Mouse (Mus musculus): ENCODE data around the gene Park7.
"Not testable (repeated sequence)": the region's sequence is repeated elsewhere in the genome, so short reads cannot be mapped to it uniquely, and the experiment has no call there.

Park7 gene

DNA sequence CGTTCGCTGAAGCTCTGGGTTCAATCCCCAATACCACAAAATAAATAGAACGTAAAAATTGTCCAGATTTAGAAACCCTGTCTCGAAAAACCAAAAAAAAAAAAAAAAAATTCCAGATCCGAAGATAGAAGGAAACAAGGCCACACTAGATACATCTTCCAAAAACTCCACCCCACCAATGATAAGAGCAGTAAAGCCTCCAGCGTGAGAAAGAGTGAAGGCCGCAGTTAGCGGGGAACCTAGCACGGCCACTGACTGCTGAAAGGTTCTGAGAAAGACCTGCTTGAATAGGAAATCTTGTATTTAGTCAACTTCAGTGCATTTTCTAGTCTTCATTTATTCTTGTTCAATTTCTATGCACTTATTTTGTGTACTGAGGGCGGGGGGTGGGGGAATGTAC is 38.8 kb downstream of the Park7 start:
- DNase-seq (ENCODE audit: low spot score in 2 of 2): no peak

DNA sequence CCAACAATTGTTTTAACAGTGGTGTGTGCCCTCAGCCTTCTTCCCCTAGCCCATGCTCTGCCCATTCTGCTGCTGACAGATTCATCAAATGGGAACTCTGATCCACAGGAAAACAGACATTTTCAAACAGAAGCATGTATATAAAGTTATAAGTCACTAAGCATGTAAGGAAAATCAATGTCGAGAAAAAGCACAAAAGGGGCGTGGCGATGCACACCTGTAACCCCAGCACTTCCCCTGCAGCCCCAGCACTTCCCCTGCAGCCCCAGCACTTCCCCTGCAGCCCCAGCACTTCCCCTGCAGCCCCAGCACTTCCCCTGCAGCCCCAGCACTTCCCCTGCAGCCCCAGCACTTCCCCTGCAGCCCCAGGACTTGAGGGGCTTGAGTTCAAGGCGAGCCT is 39.8 kb downstream of the Park7 start:
- DNase-seq (ENCODE audit: low spot score in 2 of 2): not testable (repeated sequence)

DNA sequence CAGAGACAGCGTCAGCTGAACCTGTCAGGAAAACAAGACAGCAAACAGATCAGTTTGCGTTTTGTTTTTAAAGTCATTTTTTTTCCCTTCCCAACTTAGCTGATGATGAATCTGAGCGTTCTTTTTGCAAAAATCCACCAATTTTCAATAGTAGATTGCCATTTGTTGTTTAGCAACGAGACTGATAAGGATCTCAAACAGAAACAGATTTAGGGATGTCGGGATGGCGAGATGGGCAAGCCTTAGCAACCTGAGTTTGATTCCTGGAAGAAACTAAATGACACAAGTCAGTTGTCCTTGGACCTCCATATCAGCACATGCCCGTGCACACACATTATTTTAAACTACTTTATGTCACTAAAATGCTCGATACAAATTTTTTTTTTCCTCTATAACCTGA is 41.6 kb downstream of the Park7 start:
- no peak for DNase-seq (ENCODE audit: low spot score in 2 of 2)

DNA sequence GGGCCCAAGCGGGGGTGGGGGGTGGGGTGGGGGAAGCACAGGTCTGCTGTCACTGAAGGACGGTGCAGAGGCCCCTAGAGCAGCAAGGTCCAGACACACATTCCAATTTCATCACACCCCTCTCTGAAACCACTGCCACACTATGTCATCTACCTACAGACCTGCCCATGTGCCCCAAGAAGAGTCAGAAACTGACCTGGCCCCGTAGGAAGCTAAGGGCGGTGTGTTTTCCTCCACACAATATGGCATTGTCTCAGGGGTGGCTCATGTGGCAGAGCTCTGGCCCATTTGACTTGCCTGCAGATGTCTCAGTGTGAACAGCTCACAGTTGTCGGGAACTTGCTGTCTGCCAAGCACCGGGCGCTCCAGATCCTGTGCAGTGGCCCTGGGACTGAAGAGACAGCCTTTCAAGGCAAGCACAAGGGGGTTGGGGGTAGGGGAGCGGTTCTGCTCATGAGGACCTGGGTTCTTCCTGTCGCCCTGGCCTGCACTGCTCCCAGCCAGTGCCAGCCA is 42.0 kb downstream of the Park7 start:
- peak; percentile 61 to 67 for DNase-seq (ENCODE audit: low spot score in 2 of 2)

DNA sequence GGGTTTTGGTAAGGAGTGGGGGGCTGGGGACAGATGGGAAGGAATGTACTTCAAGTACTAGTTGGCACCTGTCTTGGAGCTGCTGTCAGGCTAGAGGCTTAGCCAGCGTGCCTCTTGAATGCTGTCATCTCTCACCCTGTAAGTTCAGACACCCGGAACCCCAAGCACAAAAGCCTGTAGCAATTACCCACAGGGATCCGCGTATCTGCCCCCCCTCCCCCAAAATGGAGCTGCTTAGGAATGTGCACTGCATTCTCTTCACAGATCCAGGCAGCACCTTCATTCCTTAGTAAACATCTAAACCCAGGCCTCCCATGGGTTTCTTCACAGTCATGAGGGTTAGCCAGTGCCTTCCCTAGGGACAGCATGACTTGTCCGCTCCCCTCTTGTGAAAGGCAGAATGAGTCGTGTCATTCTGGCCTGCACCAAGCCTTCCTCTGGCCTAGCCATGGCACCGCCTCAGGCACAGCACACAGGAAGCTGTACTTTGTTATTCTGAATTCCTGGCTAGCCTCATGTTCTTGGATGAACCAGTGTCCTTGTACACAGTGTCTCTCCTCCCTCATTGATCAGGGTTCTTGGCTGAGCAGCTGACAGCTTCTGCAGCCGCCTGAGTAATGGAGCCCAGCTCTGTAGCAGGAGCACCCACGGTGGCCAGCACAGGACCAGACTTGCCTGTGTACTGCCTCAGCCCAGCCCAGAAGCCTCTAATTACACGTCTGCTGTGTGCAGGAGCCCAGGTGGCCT is 42.7 kb downstream of the Park7 start:
- DNase-seq (ENCODE audit: low spot score in 2 of 2): no peak

DNA sequence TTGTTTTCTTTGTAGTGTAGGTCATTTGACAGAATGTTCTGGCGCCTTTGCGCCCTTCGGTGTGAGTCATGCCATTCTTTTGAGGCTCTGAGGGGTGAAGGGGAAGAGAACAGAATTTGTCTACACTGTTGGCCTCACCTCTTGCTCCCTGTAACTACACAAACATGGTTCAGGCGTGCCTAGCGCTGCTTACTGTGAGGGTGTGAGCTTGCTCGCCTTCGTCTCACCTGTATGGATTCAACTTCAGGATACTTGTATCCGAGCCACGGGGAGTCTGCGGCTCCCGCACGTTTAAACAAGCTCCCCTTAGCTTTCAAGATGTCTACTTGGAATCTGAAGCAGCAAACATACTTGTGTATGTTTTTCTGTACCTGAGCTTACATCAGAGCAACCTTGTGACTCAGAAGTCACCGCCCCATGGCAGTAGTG is 43.3 kb downstream of the Park7 start:
- no peak for DNase-seq (ENCODE audit: low spot score in 2 of 2)

DNA sequence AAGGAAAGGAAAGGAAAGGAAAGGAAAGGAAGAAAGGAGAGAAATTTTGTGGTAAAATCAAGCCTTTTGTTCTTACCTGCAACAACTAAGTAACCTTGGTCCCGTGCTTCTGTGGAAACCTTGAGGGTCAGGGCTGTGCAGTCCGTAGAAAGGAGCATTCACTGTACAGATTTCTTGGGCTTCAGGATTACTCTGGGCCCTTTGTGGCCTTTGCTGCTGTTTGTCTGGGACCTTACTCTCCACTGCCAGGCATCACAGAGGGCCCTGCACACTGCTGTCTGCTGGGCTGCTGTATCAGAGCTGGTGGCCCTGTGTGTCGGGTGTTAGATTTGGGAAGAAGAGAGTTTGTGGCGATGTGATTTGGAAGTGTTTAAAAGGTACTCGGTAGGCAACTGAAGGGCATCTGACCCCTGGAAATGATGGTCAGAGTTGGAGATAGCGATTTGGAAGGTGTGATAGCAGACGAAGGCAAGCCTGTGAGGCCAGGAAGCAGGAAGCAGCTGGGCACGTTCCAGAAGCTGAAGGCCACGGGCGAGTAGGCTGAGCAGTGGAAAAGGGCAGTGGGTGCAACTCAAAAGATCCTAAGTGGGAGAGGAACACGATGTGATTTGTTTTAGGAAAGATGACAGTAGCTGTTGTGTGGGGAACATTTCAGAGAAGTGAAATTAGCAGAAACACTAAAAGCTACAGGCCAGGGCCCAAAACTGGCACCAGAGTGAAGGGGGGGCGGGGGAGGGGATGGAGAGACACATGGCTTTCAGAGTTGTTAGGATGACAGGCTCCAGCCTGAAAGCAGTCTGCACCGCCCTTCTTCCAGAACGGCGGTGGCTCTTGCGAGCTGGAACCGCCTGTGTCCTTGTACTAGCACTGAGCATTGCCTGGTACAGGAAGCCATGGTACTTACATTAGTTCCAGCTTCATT is 44.7 kb downstream of the Park7 start:
- DNase-seq (ENCODE audit: low spot score in 2 of 2): peak in 1 of 2 experiments; percentile 8

DNA sequence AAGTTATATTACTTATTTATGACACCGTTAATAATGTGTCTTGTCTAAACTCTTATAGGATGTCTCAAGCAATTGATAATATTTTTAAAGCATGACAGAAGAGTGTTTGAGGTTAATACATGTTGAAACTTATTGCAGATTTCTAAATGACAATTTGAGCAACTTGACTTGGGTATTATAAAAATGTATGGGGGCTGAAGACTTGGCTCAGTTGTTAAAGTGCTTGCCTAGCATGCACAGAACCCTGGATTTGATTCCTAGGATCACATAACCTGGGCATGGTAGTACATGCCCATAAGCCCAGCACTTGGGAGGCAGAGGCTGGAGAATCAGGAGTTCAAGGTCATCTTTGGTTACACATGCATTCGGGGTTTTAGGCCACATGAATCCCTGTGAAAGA is 45.4 kb downstream of the Park7 start:
- no peak for DNase-seq (ENCODE audit: low spot score in 2 of 2)

DNA sequence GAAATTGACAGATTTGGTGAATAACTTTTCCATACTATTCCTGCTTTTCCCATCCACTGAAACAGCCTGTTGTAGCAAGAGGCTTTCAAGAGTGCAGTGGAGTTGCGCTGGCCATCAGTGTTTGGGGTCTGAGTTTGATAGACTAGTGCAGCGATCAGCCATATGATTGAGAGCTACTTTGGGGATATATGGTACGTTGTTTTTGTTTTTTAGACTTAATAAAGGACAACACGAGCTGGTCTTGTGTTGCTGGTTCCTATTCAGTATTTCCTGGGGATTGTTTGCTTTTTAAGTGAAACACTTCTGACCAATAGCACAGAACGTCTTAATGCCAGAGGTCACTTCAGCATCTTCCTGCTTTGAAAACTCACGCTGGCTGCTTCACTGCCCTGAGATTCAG is 46.1 kb downstream of the Park7 start:
- DNase-seq (ENCODE audit: low spot score in 2 of 2): peak in 1 of 2 experiments; percentile 2

DNA sequence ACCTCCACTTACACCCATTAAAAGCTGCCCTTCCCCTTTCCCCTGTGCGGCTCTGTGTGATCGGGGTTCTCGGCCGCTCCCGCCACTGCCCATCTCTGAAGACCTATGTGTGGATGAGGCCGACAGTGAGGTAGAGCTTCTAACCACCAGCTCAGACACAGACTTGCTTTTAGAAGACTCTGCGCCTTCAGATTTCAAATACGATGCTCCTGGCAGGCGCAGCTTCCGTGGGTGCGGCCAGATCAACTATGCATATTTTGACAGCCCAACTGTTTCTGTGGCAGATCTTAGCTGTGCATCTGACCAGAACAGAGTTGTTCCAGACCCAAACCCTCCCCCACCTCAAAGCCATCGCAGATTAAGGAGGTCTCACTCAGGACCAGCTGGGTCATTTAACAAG is 47.7 kb downstream of the Park7 start:
- DNase-seq (ENCODE audit: low spot score in 2 of 2): peak in 1 of 2 experiments; percentile 19

DNA sequence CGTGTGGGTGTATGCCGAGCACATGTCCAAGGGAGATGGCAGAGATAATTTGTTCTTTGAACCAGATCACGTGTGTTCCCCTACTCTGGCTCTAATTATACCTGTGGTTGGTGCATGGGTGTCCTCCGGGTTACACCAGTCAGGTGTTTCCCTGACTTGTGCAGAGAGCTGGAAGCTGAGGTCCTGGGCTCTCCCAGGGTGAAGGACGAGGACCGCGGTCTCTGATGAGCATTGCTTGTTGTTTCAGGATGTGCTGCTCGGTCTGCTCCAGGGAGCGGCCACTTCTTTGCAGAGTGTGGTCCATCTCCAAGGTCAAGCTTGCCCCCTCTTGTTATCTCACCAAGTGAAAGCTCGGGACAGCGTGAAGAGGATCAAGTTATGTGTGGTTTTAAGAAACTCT is 48.2 kb downstream of the Park7 start:
- peak in 1 of 2 experiments; percentile 15 for DNase-seq (ENCODE audit: low spot score in 2 of 2)

DNA sequence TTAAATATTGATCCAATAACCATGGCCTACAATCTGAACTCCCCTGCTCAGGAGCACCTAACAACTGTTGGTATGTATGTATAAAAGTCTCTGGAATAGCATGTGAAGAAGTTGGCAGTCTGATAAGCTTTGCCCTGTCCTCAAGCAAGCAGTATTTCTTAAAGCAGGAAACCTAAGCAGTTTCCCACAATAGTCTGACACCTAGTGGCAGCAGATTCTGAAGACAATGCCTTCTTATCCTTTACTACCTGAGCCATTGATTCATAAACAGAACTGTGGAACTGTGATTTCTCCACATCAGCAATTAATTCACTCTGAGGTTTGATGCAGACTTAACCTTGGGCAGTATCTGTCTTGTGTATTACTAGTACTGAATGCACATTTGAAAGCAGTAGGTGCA is 48.9 kb downstream of the Park7 start:
- DNase-seq (ENCODE audit: low spot score in 2 of 2): peak in 1 of 2 experiments; percentile 21

DNA sequence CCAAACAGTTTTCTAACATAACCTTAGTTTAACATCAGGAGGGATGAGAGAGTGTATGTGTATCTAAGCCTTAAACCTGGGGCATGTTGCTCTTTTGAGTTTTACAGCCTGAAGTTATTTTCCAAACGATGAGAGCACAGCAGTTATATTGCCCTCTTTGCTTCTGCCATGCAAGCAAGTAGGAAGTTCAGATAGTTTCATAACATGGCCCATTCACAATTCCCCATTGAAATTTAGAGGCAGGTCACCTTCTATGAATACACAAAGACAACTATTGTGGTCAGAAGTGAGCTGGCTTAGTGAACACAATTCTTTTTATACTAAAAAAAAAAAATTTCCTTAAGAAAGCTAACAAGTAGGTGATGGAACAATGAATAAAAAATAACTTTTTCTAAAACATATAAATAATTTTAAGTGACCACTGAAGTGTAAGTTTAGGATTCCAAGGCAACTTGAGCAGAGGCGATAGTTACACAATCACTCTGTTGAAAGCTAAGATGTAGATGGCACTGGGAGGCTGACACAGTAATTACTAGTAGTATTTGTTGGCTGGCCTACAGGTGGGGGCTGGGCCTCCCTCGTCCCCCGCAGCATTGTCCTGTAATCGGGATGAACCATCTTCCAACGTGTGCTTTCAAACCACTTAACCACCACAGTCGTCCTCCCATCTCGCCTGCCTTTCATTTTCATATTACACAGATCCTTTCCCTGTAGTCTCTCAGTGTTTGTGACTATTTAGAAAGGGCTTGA is 51.4 kb downstream of the Park7 start:
- peak in 1 of 2 experiments; percentile 9 for DNase-seq (ENCODE audit: low spot score in 2 of 2)

DNA sequence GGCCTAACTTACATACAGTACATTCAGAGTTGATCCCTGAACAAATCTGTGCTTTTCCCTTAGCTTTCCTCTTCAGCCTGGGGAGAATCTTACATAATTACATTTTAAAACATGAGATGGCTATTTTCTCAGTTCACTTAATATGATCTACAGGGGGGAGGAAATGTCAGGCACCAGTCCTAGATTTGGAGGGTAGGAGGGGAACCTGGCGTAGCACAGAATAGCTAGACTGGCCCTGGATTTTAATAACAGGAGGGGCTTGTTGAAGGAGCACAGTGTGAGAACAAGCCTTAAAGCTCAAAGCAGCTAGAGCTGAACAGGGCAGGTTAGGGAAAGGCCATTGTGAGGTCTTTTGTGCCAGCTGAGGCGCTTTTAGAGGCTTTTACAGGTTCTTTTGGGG is 53.1 kb downstream of the Park7 start:
- DNase-seq (ENCODE audit: low spot score in 2 of 2): peak in 1 of 2 experiments; percentile 8

DNA sequence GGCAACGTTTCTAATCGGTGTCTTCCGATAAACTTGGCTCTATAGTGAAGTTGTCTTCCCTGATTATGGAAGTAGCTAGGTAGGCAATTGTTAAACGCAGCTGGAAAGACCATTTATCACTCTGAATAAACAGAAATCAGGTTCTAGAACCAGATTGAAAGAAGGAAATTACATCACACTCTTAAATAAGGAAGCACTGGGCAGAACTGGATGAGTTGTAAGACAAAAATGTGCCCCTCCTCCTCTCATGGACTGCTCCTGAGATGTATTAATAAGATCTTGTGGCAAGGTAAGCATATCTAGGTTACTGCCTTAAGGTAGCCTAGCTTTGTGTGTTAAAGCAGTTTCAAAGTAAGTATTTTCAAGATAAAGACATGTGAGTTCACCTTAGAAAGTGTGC is 53.7 kb downstream of the Park7 start:
- no peak for DNase-seq (ENCODE audit: low spot score in 2 of 2)

DNA sequence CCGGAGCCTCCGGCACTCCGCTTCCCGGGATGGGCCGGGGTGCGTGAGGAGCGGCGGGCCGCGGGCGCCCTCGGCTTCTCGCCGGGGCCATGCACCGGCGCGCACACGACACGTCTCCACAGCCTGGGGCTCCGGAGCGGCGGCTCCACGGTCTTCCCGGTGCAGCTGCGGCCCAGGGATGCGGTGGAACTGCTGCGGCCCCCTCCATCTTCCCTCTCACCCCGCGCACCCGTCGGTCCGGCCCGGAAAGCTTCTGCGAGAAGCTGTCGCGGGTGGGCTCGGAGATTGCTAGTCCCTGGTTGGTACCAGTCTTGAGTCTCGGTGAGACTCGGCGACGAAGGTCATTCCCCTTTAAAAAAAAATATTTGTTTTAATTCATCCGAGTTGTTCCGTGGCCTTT is 58.9 kb downstream of the Park7 start:
- peak; percentile 54 for DNase-seq (ENCODE audit: low spot score in 2 of 2)

DNA sequence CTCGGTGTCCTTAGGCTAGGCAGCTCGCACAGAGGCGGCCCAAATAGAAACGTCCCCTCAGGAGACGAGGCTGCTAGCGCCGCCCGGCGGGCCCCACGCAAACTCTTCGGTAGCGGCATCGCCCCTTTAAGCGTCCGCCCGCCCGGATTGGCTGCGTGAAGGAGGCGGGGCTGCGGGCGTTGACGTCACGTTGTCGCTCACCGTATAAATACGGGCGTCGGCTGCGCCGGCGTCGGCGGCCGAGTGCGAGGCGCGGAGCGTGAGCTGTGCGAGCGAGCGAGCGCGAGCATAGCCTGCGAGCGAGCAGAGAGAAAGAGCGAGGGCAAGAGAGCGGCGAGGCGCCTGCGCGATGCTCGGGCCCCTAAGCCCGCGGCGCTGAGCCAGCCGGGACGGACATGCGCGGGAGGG is 59.4 kb downstream of the Park7 start:
- peak; percentile 96 to 98 for DNase-seq (ENCODE audit: low spot score in 2 of 2)

DNA sequence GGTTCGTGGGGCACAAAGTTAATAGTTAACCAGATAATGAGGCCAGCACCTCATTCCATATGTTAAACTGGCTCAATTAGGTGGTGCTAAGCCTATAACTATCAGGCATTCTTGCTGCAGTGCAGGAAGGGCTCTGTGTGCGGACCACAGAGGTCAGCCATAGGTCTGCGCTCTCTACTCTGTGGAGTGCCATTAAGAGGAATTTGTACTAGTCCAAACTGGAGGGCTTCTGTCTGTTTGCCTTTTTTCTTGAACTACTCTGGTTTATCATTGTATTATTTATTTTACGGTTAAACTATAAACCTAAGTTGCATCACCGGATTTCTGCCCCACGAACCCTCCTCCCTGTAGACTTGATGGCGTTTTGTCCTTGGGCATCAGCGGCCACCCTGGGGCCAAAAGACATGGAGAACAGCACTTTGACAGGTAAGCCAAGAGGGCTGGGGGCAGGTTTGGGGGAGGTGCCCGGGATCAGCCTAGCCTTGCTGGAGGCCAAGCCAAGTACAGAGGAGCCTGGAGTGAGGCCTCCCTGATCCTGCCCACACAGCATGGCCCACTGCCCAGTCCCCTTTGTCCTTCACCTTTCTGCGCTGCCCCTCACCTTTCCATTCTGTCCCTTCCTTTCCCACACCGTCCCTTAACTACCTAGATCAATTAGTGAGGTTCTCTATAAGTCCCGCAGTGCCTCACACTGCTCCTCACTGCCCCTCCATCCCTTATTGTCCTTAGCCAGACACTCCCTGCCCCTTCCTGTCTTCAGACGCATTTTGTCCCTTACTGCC is 60.4 kb downstream of the Park7 start, which contains the start of gene Errfi1:
TSS of gene Errfi1 (plus strand) at position 240 of the 782 bp plus-strand sequence.
- DNase-seq (ENCODE audit: low spot score in 2 of 2): peak; percentile 34 to 45

DNA sequence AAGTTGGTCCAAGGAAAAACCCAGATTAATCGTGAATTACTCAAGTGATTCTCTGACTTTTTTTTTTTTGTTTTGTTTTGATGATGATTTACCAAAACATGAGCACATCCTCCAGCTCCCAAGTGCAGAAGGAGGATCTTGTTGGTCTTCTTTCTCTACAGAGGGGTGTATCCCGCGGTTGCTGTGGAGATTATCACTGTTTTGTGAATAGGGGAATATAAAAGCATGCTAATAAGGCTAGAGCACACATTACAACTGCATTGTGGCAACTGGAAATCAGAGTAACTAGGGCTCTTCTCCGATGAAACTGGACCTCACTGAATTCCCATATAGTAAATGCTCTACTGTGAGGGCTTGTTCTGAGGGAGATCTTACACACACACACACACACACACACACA is 61.8 kb downstream of the Park7 start:
- DNase-seq (ENCODE audit: low spot score in 2 of 2): no peak

DNA sequence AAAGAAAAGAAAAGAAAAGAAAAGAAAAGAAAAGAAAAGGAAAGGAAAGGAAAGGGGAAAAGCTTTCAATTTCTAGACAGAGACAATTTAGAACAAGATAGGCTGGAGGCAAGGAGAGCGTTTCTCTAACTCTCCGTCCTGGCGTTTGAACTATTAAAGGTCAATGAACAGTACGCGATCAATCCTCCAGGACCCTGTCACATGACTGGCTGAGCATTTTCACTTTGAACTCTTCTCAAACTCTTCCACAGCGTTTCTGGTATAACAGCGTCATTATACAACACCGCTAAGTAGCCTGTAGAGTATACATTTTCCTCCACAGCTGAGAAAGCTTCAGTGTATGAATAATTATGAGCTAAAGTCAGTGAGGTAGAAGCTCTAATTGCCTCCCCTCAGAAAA is 62.2 kb downstream of the Park7 start:
- no peak for DNase-seq (ENCODE audit: low spot score in 2 of 2)

DNA sequence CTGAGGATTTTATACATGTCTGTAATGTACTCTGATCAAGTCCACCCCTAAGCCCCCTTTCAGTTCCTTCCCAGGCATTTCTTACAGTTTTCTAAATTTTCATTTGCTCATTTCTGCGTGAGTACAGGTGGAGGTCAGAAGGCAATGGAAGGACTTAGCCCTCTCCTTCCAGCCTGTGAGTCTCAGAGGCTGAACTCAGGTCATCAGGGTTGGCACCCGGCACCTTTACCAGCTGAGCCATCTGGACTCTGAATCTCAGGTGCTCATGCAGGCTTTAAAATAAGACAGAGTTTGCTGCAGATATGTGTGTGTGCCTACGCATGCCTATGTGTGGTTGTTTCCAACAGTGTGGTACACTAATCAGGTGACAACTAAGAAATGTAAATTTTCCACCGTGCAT is 63.3 kb downstream of the Park7 start:
- DNase-seq (ENCODE audit: low spot score in 2 of 2): no peak

Measured in right cerebral cortex, postnatal 10 days (tissue).